Mouse (Mus musculus) cerebellum, adult 18-20 months (tissue): ENCODE measurements around the gene Ncoa4.
A peak's percentile ranks its signal among the peaks of the same experiment; 100 is the strongest.

Experiments
- DNase-seq, 2 experiments: peaks; one replicate each; pipeline ENCODE4 v3.0.0; 2021

The Ncoa4 gene

GRCm38 (mm10) chr14:32201791-32202451, 42.3 kb downstream of the Ncoa4 start, which contains the start of the genes Timm23 and Parg:
TSS of gene Timm23 (minus strand) at chr14:32201898.
TSS of gene Parg (plus strand) at chr14:32201949.
- peak; percentile 90 to 91 for DNase-seq

GRCm38 (mm10) chr14:32226601-32227000, 66.9 kb downstream of the Ncoa4 start:
- DNase-seq: no peak

- DNase-seq: peak; percentile 46 to 70
Measured at GRCm38 (mm10) chr14:32228996-32229395, 69.3 kb downstream of the Ncoa4 start.
